15 mouse cellular contexts compared by ENCODE assay signal in genomic region chr5:97083701-97084100, GRCm38 (mm10).
"Had no signal": no experiment of that assay in that cellular context is flagged by ENCODE, and none has a peak within 500 bp of the region (broad histone marks: within the 10 kb centered on the region; RNA-seq: fewer than 3 reads in every experiment).

No protein-coding gene starts in this region.

- H3K27me3 ChIP-seq: midbrain, embryonic 12.5 days; neural tube, embryonic 12.5 days; stomach, embryonic 15.5 days had no signal

- DNase-seq: lung, adult 18-20 months; lung, embryonic 14.5 days; lung, postnatal 10 days; lung, postnatal 4 days; midbrain, embryonic 14.5 days; right cerebral cortex, postnatal 14 days; thymus, adult 2 months; thymus, postnatal 25 days; thymus, postnatal 4 days had no signal

- H3K9ac ChIP-seq: lung, embryonic 14.5 days; midbrain, embryonic 12.5 days; neural tube, embryonic 12.5 days; stomach, embryonic 15.5 days had no signal

- H3K4me1 ChIP-seq: midbrain, embryonic 12.5 days; neural tube, embryonic 12.5 days; stomach, embryonic 15.5 days had no signal

- H3K27ac ChIP-seq: midbrain, embryonic 10.5 days; midbrain, embryonic 12.5 days; neural tube, embryonic 12.5 days; stomach, embryonic 15.5 days; stomach, postnatal 0 days had no signal

- H3K4me3 ChIP-seq: midbrain, embryonic 10.5 days; midbrain, embryonic 12.5 days; neural tube, embryonic 12.5 days; stomach, embryonic 15.5 days had no signal

- H3K9me3 ChIP-seq: midbrain, embryonic 10.5 days; midbrain, embryonic 12.5 days; neural tube, embryonic 12.5 days; stomach, embryonic 15.5 days had no signal

- H3K4me2 ChIP-seq: lung, embryonic 14.5 days; midbrain, embryonic 12.5 days; neural tube, embryonic 12.5 days; stomach, embryonic 15.5 days had no signal

- ATAC-seq: midbrain, embryonic 16.5 days had no signal
